Mouse (Mus musculus) testis, adult 2 months (tissue): ENCODE measurements around the gene Mast4. TPM values are rescaled to one million over a fixed set of nuclear protein-coding genes. Genes with fewer than 3 reads are reported as not detected.

Experiments used
- H3K27ac ChIP-seq: fragments of 200-500 bp; 2 replicates; pipeline ENCODE4 v1.5.1; 2012; ENCODE audit warnings: low read depth, low read length; ENCODE audit not compliant: control insufficient read depth, insufficient read depth
- H3K27me3 ChIP-seq: fragments of 200-500 bp; 2 replicates; pipeline ENCODE4 v1.6.1; 2012; ENCODE audit warnings: mild to moderate bottlenecking, low read length, moderate library complexity; ENCODE audit not compliant: control insufficient read depth, insufficient read depth
- H3K36me3 ChIP-seq: fragments of 200-500 bp; 2 replicates; pipeline ENCODE4 v1.6.1; 2012; ENCODE audit warnings: mild to moderate bottlenecking, low read length; ENCODE audit not compliant: control insufficient read depth, insufficient read depth
- H3K4me1 ChIP-seq: fragments of 200-500 bp; 2 replicates; pipeline ENCODE4 v1.6.1; 2012; ENCODE audit warnings: low read length; ENCODE audit not compliant: control insufficient read depth, insufficient read depth
- H3K4me3 ChIP-seq: fragments of 200-500 bp; 2 replicates; pipeline ENCODE4 v1.5.1; 2012; ENCODE audit warnings: low read depth, mild to moderate bottlenecking, low read length, moderate library complexity, mixed read lengths; ENCODE audit not compliant: control insufficient read depth
- CTCF ChIP-seq: fragments of 200-500 bp; IDR thresholded peaks from 2 replicates; pipeline ENCODE4 v1.5.1; 2012; ENCODE audit warnings: low read depth, mild to moderate bottlenecking, inconsistent platforms, low read length, moderate library complexity; ENCODE audit not compliant: control insufficient read depth, insufficient read depth, insufficient replicate concordance
- POLR2A ChIP-seq: fragments of 200-500 bp; IDR thresholded peaks from 2 replicates; pipeline ENCODE4 v1.6.1; 2012; ENCODE audit warnings: low read depth, mild to moderate bottlenecking, inconsistent platforms, low read length, moderate library complexity; ENCODE audit not compliant: control insufficient read depth
- polyA plus RNA-seq: library from polyadenylated mRNA; depleted of rRNA; stranded (reverse); fragments of >200 nt; gene quantifications from 2 replicates; pipeline ENCODE4 v1.2.3, GENCODE M21; 2012

The Mast4 gene
- polyA plus RNA-seq, 1 experiment: 5.3 TPM

DNA sequence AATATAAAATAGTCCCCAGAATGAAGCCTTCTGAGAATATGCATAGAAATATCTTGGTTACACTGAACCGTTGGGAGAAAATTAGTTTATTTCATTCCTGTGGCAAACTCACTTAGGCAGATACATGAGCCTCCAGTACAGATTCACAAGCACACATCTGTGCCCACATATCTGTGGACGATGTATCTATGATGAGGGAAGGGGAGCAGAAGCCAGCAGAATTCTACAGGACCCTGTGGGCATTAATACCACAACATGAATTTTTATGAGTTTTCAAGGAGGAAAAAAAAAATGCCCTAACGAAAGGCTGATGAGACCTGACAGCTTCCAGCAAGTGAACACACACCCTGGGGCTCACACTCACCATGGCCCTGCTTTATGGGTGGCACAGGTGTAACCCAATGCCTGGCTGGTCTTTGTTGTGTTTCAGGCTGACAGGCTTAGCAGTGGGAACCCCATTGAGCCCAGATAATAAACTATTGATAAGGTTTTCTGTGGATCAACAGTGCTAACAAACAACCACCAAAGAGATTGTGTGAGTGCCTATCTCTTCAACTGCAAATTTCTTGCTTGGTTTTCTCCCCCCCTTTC, 17.4 kb downstream of the Mast4 start:
- no peak for TF ChIP-seq POLR2A
- TF ChIP-seq CTCF: no peak
- no peak overlapping the region for H3K4me3 ChIP-seq
- H3K27ac ChIP-seq: no peak overlapping the region
- no peaks in the 10 kb centered on the region for H3K27me3 ChIP-seq
- H3K36me3 ChIP-seq: no peaks in the 10 kb centered on the region
- peaks cover 2% of the 10 kb centered on the region for H3K4me1 ChIP-seq

DNA sequence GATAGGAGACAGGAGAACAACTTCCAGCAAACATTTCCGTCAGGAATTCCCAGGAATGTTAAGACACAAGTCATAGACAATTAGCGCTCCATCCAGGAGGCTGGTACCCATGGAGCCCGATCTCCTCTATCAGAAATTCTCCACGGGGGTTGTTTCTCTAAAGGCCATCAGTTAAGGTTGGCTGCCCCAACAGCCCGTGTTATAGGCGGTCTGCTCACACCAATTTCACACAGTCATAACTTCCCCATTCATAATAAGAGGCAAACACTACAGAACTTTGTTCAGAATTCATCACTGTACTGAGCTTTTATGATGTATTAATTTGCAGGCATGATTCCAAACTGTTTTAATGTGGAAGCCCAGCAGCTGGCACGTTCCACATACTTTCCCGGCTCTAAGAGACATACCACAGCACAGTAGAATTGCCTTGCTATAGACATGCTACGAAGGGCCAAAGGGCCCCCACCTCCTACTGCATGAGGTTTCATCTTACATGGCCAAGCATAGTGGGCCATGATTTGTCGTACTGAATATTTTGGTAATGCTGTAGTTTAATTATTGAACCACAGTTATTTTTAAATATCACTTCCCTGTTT, 19.1 kb downstream of the Mast4 start:
- H3K36me3 ChIP-seq: no peaks in the 10 kb centered on the region
- TF ChIP-seq POLR2A: no peak
- TF ChIP-seq CTCF: no peak
- peaks cover 2% of the 10 kb centered on the region; the same call in 1 of the 2 replicates for H3K4me1 ChIP-seq
- H3K27ac ChIP-seq: no peak overlapping the region
- no peak overlapping the region for H3K4me3 ChIP-seq
- no peaks in the 10 kb centered on the region for H3K27me3 ChIP-seq

DNA sequence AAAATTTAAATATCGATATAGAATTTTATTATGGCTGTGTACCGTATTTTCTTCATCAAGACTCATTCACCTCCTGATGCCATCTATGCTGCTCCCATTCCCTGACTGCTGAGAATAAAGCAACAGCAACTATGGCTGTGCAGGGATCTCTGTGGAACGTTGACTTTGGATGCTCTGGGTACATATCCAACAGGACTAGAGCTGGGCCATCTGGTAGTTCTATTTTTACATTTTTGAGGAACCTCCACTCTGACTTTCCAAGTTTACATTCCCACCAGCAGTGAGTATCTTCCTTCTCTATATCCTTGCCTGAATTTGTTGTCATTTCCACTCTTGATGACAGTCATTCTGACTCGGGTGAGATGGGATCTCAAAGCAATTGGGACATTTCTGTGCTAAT, 26.0 kb downstream of the Mast4 start:
- H3K4me3 ChIP-seq: no peak overlapping the region
- H3K27ac ChIP-seq: no peak overlapping the region
- TF ChIP-seq CTCF (no peak), POLR2A (no peak)
- no peaks in the 10 kb centered on the region for H3K36me3 ChIP-seq
- no peaks in the 10 kb centered on the region for H3K27me3 ChIP-seq
- H3K4me1 ChIP-seq: no peaks in the 10 kb centered on the region

DNA sequence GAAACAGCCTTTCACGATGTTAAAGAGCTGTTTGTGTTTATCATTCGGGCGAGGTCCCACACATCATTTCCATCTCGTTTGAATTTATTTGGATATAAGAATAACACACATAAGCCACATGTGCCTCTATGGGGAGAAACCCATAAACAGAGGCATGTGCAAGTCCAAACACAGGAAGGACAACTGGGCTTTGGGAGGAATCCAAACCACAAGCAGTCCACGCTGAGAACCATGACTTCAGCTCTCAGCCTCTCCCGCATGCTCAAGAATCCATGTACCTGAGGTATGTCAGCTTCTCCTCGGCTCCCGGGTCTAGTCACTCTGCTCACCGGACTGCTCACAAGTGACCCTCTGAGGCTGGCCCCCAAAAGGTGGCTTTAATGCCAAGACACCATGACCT, 30.5 kb downstream of the Mast4 start:
- no peaks in the 10 kb centered on the region for H3K36me3 ChIP-seq
- H3K27ac ChIP-seq: no peak overlapping the region
- no peak overlapping the region for H3K4me3 ChIP-seq
- TF ChIP-seq CTCF (no peak), POLR2A (no peak)
- H3K27me3 ChIP-seq: no peaks in the 10 kb centered on the region
- H3K4me1 ChIP-seq: no peaks in the 10 kb centered on the region

DNA sequence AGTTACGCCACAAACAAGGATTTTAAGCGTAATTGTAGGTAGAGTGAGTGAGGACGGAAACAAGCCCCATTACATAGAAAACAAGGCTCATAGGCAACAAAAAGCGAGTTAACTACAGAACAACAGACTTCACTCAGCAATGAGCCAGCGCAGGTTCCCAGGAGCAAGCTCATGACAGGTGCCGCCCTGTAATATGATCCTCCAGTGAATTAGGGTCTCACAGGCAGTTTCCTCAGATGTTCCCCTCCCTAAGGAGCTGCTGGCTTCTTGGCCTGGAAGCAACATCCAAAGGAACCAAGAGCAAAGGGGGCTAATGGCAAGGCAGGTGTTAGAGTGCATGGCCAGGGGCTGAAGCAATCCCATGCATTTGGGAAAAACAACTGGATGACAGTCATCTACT, 31.8 kb downstream of the Mast4 start:
- TF ChIP-seq POLR2A (no peak), CTCF (no peak)
- Histone ChIP-seq H3K4me3 (no peak overlapping the region), H3K36me3 (no peaks in the 10 kb centered on the region), H3K4me1 (no peaks in the 10 kb centered on the region), H3K27ac (no peak overlapping the region), H3K27me3 (no peaks in the 10 kb centered on the region)

DNA sequence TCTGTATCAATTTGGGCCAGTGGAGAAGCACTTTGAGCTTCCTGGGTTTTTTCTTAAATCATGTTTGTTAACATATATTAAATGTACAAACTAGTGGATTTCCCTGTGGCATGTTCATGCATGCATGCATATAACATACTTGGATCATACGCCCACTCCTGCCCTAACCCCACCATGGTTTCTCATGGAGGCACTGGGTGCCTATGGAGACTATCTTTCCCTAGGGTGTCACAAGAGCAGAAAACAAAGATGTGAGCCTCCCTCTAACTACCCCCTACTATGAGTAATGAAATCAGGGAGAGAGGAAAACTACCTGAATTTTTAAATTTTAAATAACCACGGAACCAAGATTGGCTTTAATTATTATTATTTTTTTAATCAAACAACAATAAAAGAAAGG, 32.2 kb downstream of the Mast4 start:
- Histone ChIP-seq H3K4me1 (no peaks in the 10 kb centered on the region), H3K4me3 (no peak overlapping the region), H3K27me3 (no peaks in the 10 kb centered on the region), H3K36me3 (no peaks in the 10 kb centered on the region), H3K27ac (no peak overlapping the region)
- TF ChIP-seq CTCF: no peak
- TF ChIP-seq POLR2A: no peak

DNA sequence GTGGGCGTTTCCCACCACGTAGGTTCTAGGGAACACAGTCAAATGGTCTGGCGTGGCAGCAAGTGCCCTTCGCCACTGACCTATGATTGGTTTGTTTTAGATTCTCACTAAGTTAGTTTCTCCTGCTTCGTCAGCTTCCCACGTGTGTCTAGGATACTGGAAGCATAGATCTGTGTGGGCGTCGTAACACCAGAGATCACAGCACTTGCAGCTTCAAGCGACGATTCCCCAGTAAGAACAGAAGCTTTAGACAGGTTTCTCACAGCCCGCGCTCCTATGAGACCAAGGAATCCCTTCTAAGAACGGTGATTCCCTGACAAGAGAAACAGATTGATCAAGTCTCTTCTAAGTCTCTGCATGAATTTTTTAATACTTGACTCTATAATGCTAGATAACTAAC, 39.9 kb downstream of the Mast4 start:
- no peak overlapping the region for H3K4me3 ChIP-seq
- TF ChIP-seq CTCF: no peak
- TF ChIP-seq POLR2A: no peak
- H3K27me3 ChIP-seq: no peaks in the 10 kb centered on the region
- no peak overlapping the region for H3K27ac ChIP-seq
- H3K36me3 ChIP-seq: no peaks in the 10 kb centered on the region
- no peaks in the 10 kb centered on the region for H3K4me1 ChIP-seq
